Mouse (Mus musculus): ENCODE results near the gene Opcml. TPM values are rescaled to one million over a fixed set of nuclear protein-coding genes. Genes with fewer than 3 reads are reported as not detected.

The Opcml gene
- polyA plus RNA-seq, 1 experiment, result 1.3 TPM

DNA sequence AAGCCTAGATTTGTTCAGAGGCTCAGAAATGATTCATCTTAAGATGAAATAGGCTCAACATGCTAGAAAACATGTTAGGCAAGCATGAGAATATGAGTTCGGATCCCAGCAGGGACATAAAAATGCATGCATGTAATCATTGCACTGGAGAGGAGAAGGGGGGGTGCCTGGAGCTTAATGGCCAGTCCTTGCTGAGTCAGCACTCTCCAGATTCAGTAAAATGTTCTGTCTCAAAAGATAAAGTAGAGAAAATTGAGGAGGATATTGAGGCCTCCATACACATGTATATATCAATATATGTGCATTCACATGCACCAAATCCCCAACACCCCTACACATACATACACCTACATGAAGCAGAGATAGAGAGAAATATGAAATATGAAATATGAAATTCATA is 889.7 kb downstream of the Opcml start:
- H3K27ac ChIP-seq (ENCODE audit: control insufficient read depth, insufficient read depth, low read depth, low read length, poor library complexity), result no peak overlapping the region
- TF ChIP-seq POLR2A (IDR thresholded peaks at IDR 0.05; ENCODE audit: borderline replicate concordance, control insufficient read depth, low read depth, low read length), result no peak
- no peak for TF ChIP-seq CTCF (IDR thresholded peaks at IDR 0.05; ENCODE audit: control insufficient read depth, insufficient read depth, low read length)
- H3K4me3 ChIP-seq (replicated peaks; ENCODE audit: control insufficient read depth, low read depth, low read length), result no peak overlapping the region
- no peaks in the 10 kb centered on the region for H3K4me1 ChIP-seq (ENCODE audit: control insufficient read depth, insufficient read depth, low read length)
- 63% methylated on average over 1 of the region's 1 CpGs for WGBS

DNA sequence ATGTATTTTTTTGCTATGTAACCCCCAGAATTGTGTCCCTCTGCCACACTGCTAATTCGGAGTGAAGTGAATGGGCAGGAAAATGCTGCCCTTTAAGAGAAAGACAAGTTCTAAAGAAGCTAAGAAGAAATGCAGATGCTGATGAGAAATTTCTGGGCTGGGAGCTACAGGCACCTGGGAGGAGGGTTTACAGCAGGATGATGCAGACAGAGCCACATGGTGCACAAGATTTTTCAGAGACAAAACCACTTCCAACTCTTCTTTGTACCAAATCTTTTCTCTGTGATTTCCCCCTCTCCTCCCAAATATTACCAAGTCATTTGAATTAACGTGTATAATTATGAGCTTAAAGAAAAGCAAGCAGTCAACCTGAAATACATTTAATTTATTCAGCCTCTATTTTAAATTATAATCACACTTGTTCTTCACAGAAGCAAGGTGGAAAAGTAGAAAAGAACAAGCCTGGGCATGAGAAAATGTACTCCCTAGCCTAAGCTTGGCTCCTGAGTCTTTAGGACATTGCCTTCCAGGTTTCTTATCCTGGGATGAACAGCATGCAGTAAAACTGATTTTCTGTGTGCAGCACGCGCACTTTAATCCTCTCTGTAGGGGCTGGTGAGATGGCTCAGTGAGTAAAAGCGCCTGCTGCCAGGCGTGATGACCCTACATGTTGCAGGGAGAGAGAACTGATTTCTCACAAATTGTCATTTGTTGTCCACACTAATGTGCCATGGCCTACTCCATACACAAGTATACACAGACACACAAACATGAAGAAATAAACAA is 890.9 kb downstream of the Opcml start:
- no peak overlapping the region for H3K27ac ChIP-seq (ENCODE audit: control insufficient read depth, insufficient read depth, low read depth, low read length, poor library complexity)
- 73% methylated on average over 6 of the region's 6 CpGs for WGBS

DNA sequence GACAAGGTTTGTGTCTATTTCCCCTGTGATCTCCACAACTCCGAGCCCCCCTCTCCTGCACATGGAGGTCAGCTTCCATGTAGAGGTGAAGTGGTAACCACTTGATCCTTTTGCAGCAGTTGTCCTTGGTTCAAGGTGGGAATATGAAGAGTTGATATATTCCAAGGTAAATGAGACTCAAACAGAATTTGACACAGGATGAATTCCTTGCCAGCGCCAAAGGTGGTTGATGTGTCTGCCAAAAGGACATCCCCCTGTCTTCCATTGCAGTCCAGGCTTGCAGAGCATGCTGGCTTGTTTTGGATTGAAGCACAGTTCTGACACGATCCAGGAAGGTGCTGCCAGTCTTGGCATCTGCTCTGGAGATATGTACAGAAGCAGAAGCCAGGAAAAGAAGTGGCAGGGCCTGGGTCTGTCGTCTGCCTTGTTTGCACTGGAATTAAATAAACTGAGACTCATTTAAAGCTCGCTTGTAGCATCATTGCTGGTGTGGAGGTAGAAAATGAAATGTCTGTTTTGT is 893.4 kb downstream of the Opcml start:
- Histone ChIP-seq H3K27ac (ENCODE audit: control insufficient read depth, insufficient read depth, low read depth, low read length, poor library complexity) (no peak overlapping the region), H3K4me1 (ENCODE audit: control insufficient read depth, insufficient read depth, low read length) (no peaks in the 10 kb centered on the region), H3K4me3 (replicated peaks; ENCODE audit: control insufficient read depth, low read depth, low read length) (no peak overlapping the region)
- TF ChIP-seq CTCF (IDR thresholded peaks at IDR 0.05; ENCODE audit: control insufficient read depth, insufficient read depth, low read length) (no peak), POLR2A (IDR thresholded peaks at IDR 0.05; ENCODE audit: borderline replicate concordance, control insufficient read depth, low read depth, low read length) (no peak)
- WGBS, result 60% methylated on average over 5 of the region's 5 CpGs

More for the DNA sequence above, 890.9 kb downstream of the Opcml start:
- Histone ChIP-seq H3K4me3 (replicated peaks; ENCODE audit: control insufficient read depth, low read depth, low read length) (no peak overlapping the region), H3K4me1 (ENCODE audit: control insufficient read depth, insufficient read depth, low read length) (no peaks in the 10 kb centered on the region)
- TF ChIP-seq POLR2A (IDR thresholded peaks at IDR 0.05; ENCODE audit: borderline replicate concordance, control insufficient read depth, low read depth, low read length), result no peak
- TF ChIP-seq CTCF (IDR thresholded peaks at IDR 0.05; ENCODE audit: control insufficient read depth, insufficient read depth, low read length), result no peak

DNA sequence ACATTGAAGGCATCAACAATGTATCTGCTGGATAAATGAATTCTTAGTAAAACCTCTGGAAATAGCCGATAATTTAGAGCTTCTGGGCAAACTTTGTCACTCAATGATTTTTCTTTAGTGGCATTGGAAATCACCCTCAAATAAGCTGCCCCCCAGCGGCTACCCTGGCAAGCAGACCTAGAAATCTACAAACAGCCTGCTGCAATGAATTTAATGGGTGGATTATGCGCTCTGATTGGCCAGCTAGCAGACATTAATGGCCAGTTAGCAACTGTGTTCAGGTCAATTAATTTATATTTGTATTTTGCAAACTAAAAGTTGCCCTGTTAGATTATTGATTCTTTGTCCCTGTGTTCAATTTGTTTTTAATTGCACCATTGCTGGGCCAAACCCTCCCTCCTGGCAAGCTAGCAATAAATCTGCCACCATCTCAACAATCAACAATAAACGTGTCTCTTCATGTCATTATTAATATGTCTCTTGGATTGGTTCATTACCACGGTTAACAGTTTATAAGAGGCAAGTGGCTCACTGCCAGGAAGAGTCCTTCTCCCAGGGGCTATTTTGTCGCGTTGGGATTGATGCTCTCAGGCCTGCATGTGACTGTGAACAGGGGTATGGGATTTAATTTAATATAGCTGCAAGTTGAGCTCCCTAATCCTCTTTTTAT is 896.5 kb downstream of the Opcml start:
- no peak overlapping the region for H3K4me3 ChIP-seq (replicated peaks; ENCODE audit: control insufficient read depth, low read depth, low read length)
- TF ChIP-seq POLR2A (IDR thresholded peaks at IDR 0.05; ENCODE audit: borderline replicate concordance, control insufficient read depth, low read depth, low read length) (no peak), CTCF (IDR thresholded peaks at IDR 0.05; ENCODE audit: control insufficient read depth, insufficient read depth, low read length) (no peak)
- WGBS, result 68% methylated on average over 7 of the region's 7 CpGs
- no peaks in the 10 kb centered on the region for H3K4me1 ChIP-seq (ENCODE audit: control insufficient read depth, insufficient read depth, low read length)
- no peak overlapping the region for H3K27ac ChIP-seq (ENCODE audit: control insufficient read depth, insufficient read depth, low read depth, low read length, poor library complexity)

DNA sequence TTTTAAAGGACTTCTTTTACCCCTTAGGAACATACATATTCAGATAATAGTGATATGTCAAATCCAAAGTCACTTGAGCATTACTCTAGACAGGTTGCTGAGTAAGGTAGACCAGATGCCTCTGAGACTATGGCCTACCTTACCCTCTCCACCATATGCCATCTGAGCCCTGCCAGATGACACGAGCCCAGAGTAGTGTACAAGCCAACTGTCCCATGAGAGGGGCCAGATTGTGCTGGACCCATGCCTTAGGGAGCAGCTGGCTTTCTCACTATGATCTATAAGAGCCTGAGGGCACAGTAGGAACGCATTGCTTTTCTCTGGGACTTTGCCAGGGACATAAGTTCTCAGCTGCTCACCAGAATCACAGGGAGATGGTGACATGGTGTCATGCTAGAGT is 899.6 kb downstream of the Opcml start:
- Histone ChIP-seq H3K4me1 (ENCODE audit: control insufficient read depth, insufficient read depth, low read length) (no peaks in the 10 kb centered on the region), H3K27ac (ENCODE audit: control insufficient read depth, insufficient read depth, low read depth, low read length, poor library complexity) (no peak overlapping the region), H3K4me3 (replicated peaks; ENCODE audit: control insufficient read depth, low read depth, low read length) (no peak overlapping the region)
- 48% methylated on average over 2 of the region's 2 CpGs for WGBS
- TF ChIP-seq POLR2A (IDR thresholded peaks at IDR 0.05; ENCODE audit: borderline replicate concordance, control insufficient read depth, low read depth, low read length), result no peak
- TF ChIP-seq CTCF (IDR thresholded peaks at IDR 0.05; ENCODE audit: control insufficient read depth, insufficient read depth, low read length), result no peak

DNA sequence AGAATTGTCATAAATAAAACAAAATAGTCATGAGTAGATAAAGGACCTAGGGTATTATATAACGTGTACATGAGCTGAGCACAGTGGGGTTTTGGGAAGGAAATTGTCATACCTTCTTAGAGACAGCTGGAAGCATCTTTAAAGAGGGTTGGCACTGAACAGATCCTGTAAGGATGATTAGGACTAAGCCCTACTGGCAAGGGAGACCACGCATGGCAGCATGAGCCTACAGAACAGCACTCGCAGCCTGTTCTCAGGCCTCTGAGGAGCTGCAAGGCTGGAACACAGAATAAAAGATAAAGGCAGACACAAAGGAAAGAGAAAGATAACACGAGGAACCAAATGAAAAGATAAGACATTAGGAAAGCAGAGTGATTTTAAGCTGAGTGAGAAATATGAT is 915.2 kb downstream of the Opcml start:
- no peak for TF ChIP-seq CTCF (IDR thresholded peaks at IDR 0.05; ENCODE audit: control insufficient read depth, insufficient read depth, low read length)
- no peak for TF ChIP-seq POLR2A (IDR thresholded peaks at IDR 0.05; ENCODE audit: borderline replicate concordance, control insufficient read depth, low read depth, low read length)
- Histone ChIP-seq H3K4me3 (replicated peaks; ENCODE audit: control insufficient read depth, low read depth, low read length) (no peak overlapping the region), H3K27ac (ENCODE audit: control insufficient read depth, insufficient read depth, low read depth, low read length, poor library complexity) (no peak overlapping the region), H3K4me1 (ENCODE audit: control insufficient read depth, insufficient read depth, low read length) (no peaks in the 10 kb centered on the region)
- 71% methylated on average over 4 of the region's 4 CpGs for WGBS

DNA sequence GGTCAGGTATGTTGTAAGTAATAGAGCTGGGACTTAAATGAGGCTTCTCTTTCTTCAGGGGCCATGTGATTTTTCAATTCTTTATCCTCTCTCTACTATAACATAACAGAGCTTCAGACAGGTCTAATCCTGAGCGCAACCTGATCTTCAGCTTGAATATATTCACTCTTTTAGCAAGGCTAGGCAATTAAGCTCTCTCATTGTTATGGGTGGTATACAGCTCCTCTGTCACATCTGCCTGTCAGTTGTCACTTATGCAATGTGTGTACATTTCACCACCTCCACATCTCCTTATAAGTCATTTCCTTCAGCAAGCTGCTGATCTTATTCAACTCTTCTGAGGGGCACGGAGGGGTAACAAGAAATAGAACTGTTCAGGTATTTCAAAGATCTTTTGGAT is 924.0 kb downstream of the Opcml start:
- no peak overlapping the region for H3K27ac ChIP-seq (ENCODE audit: control insufficient read depth, insufficient read depth, low read depth, low read length, poor library complexity)
- no peak overlapping the region for H3K4me3 ChIP-seq (replicated peaks; ENCODE audit: control insufficient read depth, low read depth, low read length)
- 67% methylated on average over 2 of the region's 2 CpGs for WGBS
- TF ChIP-seq CTCF (IDR thresholded peaks at IDR 0.05; ENCODE audit: control insufficient read depth, insufficient read depth, low read length) (no peak), POLR2A (IDR thresholded peaks at IDR 0.05; ENCODE audit: borderline replicate concordance, control insufficient read depth, low read depth, low read length) (no peak)
- H3K4me1 ChIP-seq (ENCODE audit: control insufficient read depth, insufficient read depth, low read length), result no peaks in the 10 kb centered on the region

- WGBS, result 65% methylated on average over 2 of the region's 2 CpGs
- Histone ChIP-seq H3K4me3 (replicated peaks; ENCODE audit: control insufficient read depth, low read depth, low read length) (no peak overlapping the region), H3K27ac (ENCODE audit: control insufficient read depth, insufficient read depth, low read depth, low read length, poor library complexity) (no peak overlapping the region), H3K4me1 (ENCODE audit: control insufficient read depth, insufficient read depth, low read length) (no peaks in the 10 kb centered on the region)
- TF ChIP-seq CTCF (IDR thresholded peaks at IDR 0.05; ENCODE audit: control insufficient read depth, insufficient read depth, low read length), result no peak
- TF ChIP-seq POLR2A (IDR thresholded peaks at IDR 0.05; ENCODE audit: borderline replicate concordance, control insufficient read depth, low read depth, low read length), result no peak
Observed at GRCm38 (mm10) chr9:28720186-28720585, 929.6 kb downstream of the Opcml start.
